Mouse (Mus musculus) myocyte (in vitro differentiated cells): ENCODE data around the gene Sdc4.

ENCODE experiments used
- POLR2A ChIP-seq: IDR thresholded peaks from one replicate; pipeline ENCODE4 v1.6.1; 2011; ENCODE audit warnings: low read depth, mild to moderate bottlenecking, control low read depth, moderate library complexity; ENCODE audit not compliant: insufficient read length
- REST ChIP-seq: IDR thresholded peaks from one replicate; pipeline ENCODE4 v1.6.1; 2011; ENCODE audit warnings: mild to moderate bottlenecking, control low read depth, moderate library complexity; ENCODE audit not compliant: insufficient read depth, insufficient read length
- SRF ChIP-seq: IDR thresholded peaks from one replicate; pipeline ENCODE4 v1.6.1; 2011; ENCODE audit warnings: low read depth; ENCODE audit not compliant: control insufficient read depth, insufficient read length
- TCF12 ChIP-seq: IDR thresholded peaks from one replicate; pipeline ENCODE4 v1.6.1; 2011; ENCODE audit warnings: mild to moderate bottlenecking, control low read depth; ENCODE audit not compliant: poor library complexity, insufficient read depth, severe bottlenecking

- TF ChIP-seq POLR2A (no peak), REST (no peak), TCF12 (no peak), SRF (no peak)
Observed at GRCm38 (mm10) chr2:164419489-164419888, 24.2 kb downstream of the Sdc4 start.
